Mouse (Mus musculus): ENCODE measurements around the gene Dffb. TPM values are rescaled to one million over a fixed set of nuclear protein-coding genes. Genes with fewer than 3 reads are reported as not detected.

The Dffb gene
- polyA plus RNA-seq, 1 experiment from 2014 or later, result 14.1 TPM

GRCm38 (mm10) chr4:154010907-154011645 is 36.1 kb upstream of the Dffb start:
- Histone ChIP-seq H3K9ac (replicated peaks; ENCODE audit: low read length) (peak overlapping the region; percentile 96), H3K9me3 (ENCODE audit: low read length) (no peaks in the 10 kb centered on the region), H3K27me3 (ENCODE audit: insufficient read depth, low read length) (no peaks in the 10 kb centered on the region), H3K4me1 (ENCODE audit: insufficient read depth, low read length) (peaks cover 15% of the 10 kb centered on the region), H3K27ac (ENCODE audit: low read length) (no peak overlapping the region), H3K4me2 (replicated peaks; ENCODE audit: low read depth, low read length) (peak overlapping the region; percentile 98), H3K36me3 (ENCODE audit: insufficient read depth, low read length) (peaks cover 27% of the 10 kb centered on the region), H3K4me3 (ENCODE audit: low read length) (peak overlapping the region; percentile 100)
- peak; percentile 50; the same call in 1 of the 2 replicates for ATAC-seq (ENCODE audit: low FRiP score, low TSS enrichment)
- WGBS, result 27% methylated on average over 13 of the region's 13 CpGs

GRCm38 (mm10) chr4:154007759-154008158 is 32.8 kb upstream of the Dffb start:
- 73% methylated on average over 4 of the region's 4 CpGs for WGBS
- no peaks in the 10 kb centered on the region for H3K9me3 ChIP-seq (ENCODE audit: low read length)
- H3K4me2 ChIP-seq (replicated peaks; ENCODE audit: low read depth, low read length), result no peak overlapping the region
- peaks cover 4% of the 10 kb centered on the region for H3K4me1 ChIP-seq (ENCODE audit: insufficient read depth, low read length)
- H3K4me3 ChIP-seq (ENCODE audit: low read length), result no peak overlapping the region
- H3K9ac ChIP-seq (replicated peaks; ENCODE audit: low read length), result no peak overlapping the region
- peaks cover 33% of the 10 kb centered on the region for H3K36me3 ChIP-seq (ENCODE audit: insufficient read depth, low read length)
- no peak for ATAC-seq (ENCODE audit: low FRiP score, low TSS enrichment)
- H3K27me3 ChIP-seq (ENCODE audit: insufficient read depth, low read length), result no peaks in the 10 kb centered on the region
- H3K27ac ChIP-seq (ENCODE audit: low read length), result no peak overlapping the region

GRCm38 (mm10) chr4:154006264-154006663 is 31.3 kb upstream of the Dffb start:
- H3K9me3 ChIP-seq (ENCODE audit: low read length), result no peaks in the 10 kb centered on the region
- no peaks in the 10 kb centered on the region for H3K4me1 ChIP-seq (ENCODE audit: insufficient read depth, low read length)
- no peak overlapping the region for H3K4me3 ChIP-seq (ENCODE audit: low read length)
- WGBS, result 93% methylated on average over 6 of the region's 6 CpGs
- no peaks in the 10 kb centered on the region for H3K27me3 ChIP-seq (ENCODE audit: insufficient read depth, low read length)
- no peak for ATAC-seq (ENCODE audit: low FRiP score, low TSS enrichment)
- no peak overlapping the region for H3K9ac ChIP-seq (replicated peaks; ENCODE audit: low read length)
- no peak overlapping the region for H3K4me2 ChIP-seq (replicated peaks; ENCODE audit: low read depth, low read length)
- no peak overlapping the region for H3K27ac ChIP-seq (ENCODE audit: low read length)
- H3K36me3 ChIP-seq (ENCODE audit: insufficient read depth, low read length), result peaks cover 37% of the 10 kb centered on the region

- Histone ChIP-seq H3K27me3 (ENCODE audit: insufficient read depth, low read length) (no peaks in the 10 kb centered on the region), H3K36me3 (ENCODE audit: insufficient read depth, low read length) (peaks cover 37% of the 10 kb centered on the region), H3K4me3 (ENCODE audit: low read length) (no peak overlapping the region), H3K9ac (replicated peaks; ENCODE audit: low read length) (no peak overlapping the region), H3K9me3 (ENCODE audit: low read length) (no peaks in the 10 kb centered on the region), H3K4me2 (replicated peaks; ENCODE audit: low read depth, low read length) (no peak overlapping the region), H3K27ac (ENCODE audit: low read length) (no peak overlapping the region), H3K4me1 (ENCODE audit: insufficient read depth, low read length) (no peaks in the 10 kb centered on the region)
- no peak for ATAC-seq (ENCODE audit: low FRiP score, low TSS enrichment)
- 85% methylated on average over 5 of the region's 5 CpGs for WGBS
Measured at GRCm38 (mm10) chr4:154005488-154005887, 30.6 kb upstream of the Dffb start.

- WGBS, result 92% methylated on average over 8 of the region's 8 CpGs
- no peak for ATAC-seq (ENCODE audit: low FRiP score, low TSS enrichment)
- Histone ChIP-seq H3K9me3 (ENCODE audit: low read length) (no peaks in the 10 kb centered on the region), H3K36me3 (ENCODE audit: insufficient read depth, low read length) (peaks cover 80% of the 10 kb centered on the region), H3K4me1 (ENCODE audit: insufficient read depth, low read length) (no peaks in the 10 kb centered on the region), H3K4me2 (replicated peaks; ENCODE audit: low read depth, low read length) (no peak overlapping the region), H3K4me3 (ENCODE audit: low read length) (no peak overlapping the region), H3K9ac (replicated peaks; ENCODE audit: low read length) (no peak overlapping the region), H3K27ac (ENCODE audit: low read length) (no peak overlapping the region), H3K27me3 (ENCODE audit: insufficient read depth, low read length) (no peaks in the 10 kb centered on the region)
Measured at GRCm38 (mm10) chr4:153993505-153993904, 18.6 kb upstream of the Dffb start.

GRCm38 (mm10) chr4:153992715-153993114 is 17.8 kb upstream of the Dffb start:
- Histone ChIP-seq H3K27ac (ENCODE audit: low read length) (no peak overlapping the region), H3K27me3 (ENCODE audit: insufficient read depth, low read length) (no peaks in the 10 kb centered on the region), H3K9ac (replicated peaks; ENCODE audit: low read length) (no peak overlapping the region), H3K4me3 (ENCODE audit: low read length) (no peak overlapping the region), H3K9me3 (ENCODE audit: low read length) (no peaks in the 10 kb centered on the region), H3K4me2 (replicated peaks; ENCODE audit: low read depth, low read length) (no peak overlapping the region), H3K4me1 (ENCODE audit: insufficient read depth, low read length) (no peaks in the 10 kb centered on the region), H3K36me3 (ENCODE audit: insufficient read depth, low read length) (peaks cover 79% of the 10 kb centered on the region)
- ATAC-seq (ENCODE audit: low FRiP score, low TSS enrichment), result no peak
- WGBS, result 75% methylated on average over 10 of the region's 10 CpGs

GRCm38 (mm10) chr4:153980470-153980869 is 5.5 kb upstream of the Dffb start:
- no peak for ATAC-seq (ENCODE audit: low FRiP score, low TSS enrichment)
- H3K9ac ChIP-seq (replicated peaks; ENCODE audit: low read length), result no peak overlapping the region
- peaks cover 41% of the 10 kb centered on the region for H3K36me3 ChIP-seq (ENCODE audit: insufficient read depth, low read length)
- no peak overlapping the region for H3K4me3 ChIP-seq (ENCODE audit: low read length)
- H3K27me3 ChIP-seq (ENCODE audit: insufficient read depth, low read length), result no peaks in the 10 kb centered on the region
- H3K4me2 ChIP-seq (replicated peaks; ENCODE audit: low read depth, low read length), result no peak overlapping the region
- no peak overlapping the region for H3K27ac ChIP-seq (ENCODE audit: low read length)
- 86% methylated on average over 11 of the region's 11 CpGs for WGBS
- no peaks in the 10 kb centered on the region for H3K9me3 ChIP-seq (ENCODE audit: low read length)
- peaks cover 11% of the 10 kb centered on the region for H3K4me1 ChIP-seq (ENCODE audit: insufficient read depth, low read length)

- H3K9ac ChIP-seq (replicated peaks; ENCODE audit: low read length), result no peak overlapping the region
- ATAC-seq (ENCODE audit: low FRiP score, low TSS enrichment), result no peak
- no peaks in the 10 kb centered on the region for H3K9me3 ChIP-seq (ENCODE audit: low read length)
- no peak overlapping the region for H3K27ac ChIP-seq (ENCODE audit: low read length)
- H3K4me1 ChIP-seq (ENCODE audit: insufficient read depth, low read length), result peaks cover 13% of the 10 kb centered on the region
- WGBS, result 88% methylated on average over 10 of the region's 10 CpGs
- H3K27me3 ChIP-seq (ENCODE audit: insufficient read depth, low read length), result no peaks in the 10 kb centered on the region
- H3K36me3 ChIP-seq (ENCODE audit: insufficient read depth, low read length), result peaks cover 29% of the 10 kb centered on the region
- no peak overlapping the region for H3K4me2 ChIP-seq (replicated peaks; ENCODE audit: low read depth, low read length)
- H3K4me3 ChIP-seq (ENCODE audit: low read length), result no peak overlapping the region
Measured at GRCm38 (mm10) chr4:153979243-153979642, 4.3 kb upstream of the Dffb start.

- WGBS, result 38% methylated on average over 6 of the region's 6 CpGs
- H3K4me1 ChIP-seq (ENCODE audit: insufficient read depth, low read length), result peaks cover 18% of the 10 kb centered on the region
- no peak for ATAC-seq (ENCODE audit: low FRiP score, low TSS enrichment)
Measured at GRCm38 (mm10) chr4:153975768-153976167, 842 bp upstream of the Dffb start.

GRCm38 (mm10) chr4:153975292-153975662 is 351 bp upstream of the Dffb start:
- no peaks in the 10 kb centered on the region for H3K27me3 ChIP-seq (ENCODE audit: insufficient read depth, low read length)
- WGBS, result under 1% methylated on average over 33 of the region's 33 CpGs
- peaks cover 20% of the 10 kb centered on the region for H3K36me3 ChIP-seq (ENCODE audit: insufficient read depth, low read length)
- H3K4me3 ChIP-seq (ENCODE audit: low read length), result peak overlapping the region; percentile 84
- no peaks in the 10 kb centered on the region for H3K9me3 ChIP-seq (ENCODE audit: low read length)
- ATAC-seq (ENCODE audit: low FRiP score, low TSS enrichment), result peak; percentile 73; the same call in 1 of the 2 replicates
- H3K4me2 ChIP-seq (replicated peaks; ENCODE audit: low read depth, low read length), result peak overlapping the region; percentile 97
- H3K9ac ChIP-seq (replicated peaks; ENCODE audit: low read length), result peak overlapping the region; percentile 94
- 0 out of 2 replicates have a peak overlapping the region, but pooled peaks have one; percentile 32 for H3K27ac ChIP-seq (ENCODE audit: low read length)
- peaks cover 18% of the 10 kb centered on the region for H3K4me1 ChIP-seq (ENCODE audit: insufficient read depth, low read length)

More at GRCm38 (mm10) chr4:153975768-153976167, 842 bp upstream of the Dffb start:
- H3K9me3 ChIP-seq (ENCODE audit: low read length), result no peaks in the 10 kb centered on the region
- peak overlapping the region; percentile 97 for H3K4me2 ChIP-seq (replicated peaks; ENCODE audit: low read depth, low read length)
- H3K4me3 ChIP-seq (ENCODE audit: low read length), result peak overlapping the region; percentile 84
- peak overlapping the region; percentile 94 for H3K9ac ChIP-seq (replicated peaks; ENCODE audit: low read length)
- no peaks in the 10 kb centered on the region for H3K27me3 ChIP-seq (ENCODE audit: insufficient read depth, low read length)
- no peak overlapping the region for H3K27ac ChIP-seq (ENCODE audit: low read length)
- H3K36me3 ChIP-seq (ENCODE audit: insufficient read depth, low read length), result peaks cover 16% of the 10 kb centered on the region

Measured in kidney, embryonic 16.5 days (tissue).